Mouse (Mus musculus) heart, adult 2 months (tissue): ENCODE measurements around the gene Acd. TPM values are rescaled to one million over a fixed set of nuclear protein-coding genes. Genes with fewer than 3 reads are reported as not detected.

Experiments
- DNase-seq, 2 experiments: peaks; one replicate each; pipeline ENCODE4 v3.0.0; 2021
- H3K27ac ChIP-seq: fragments of 200-600 bp; 2 replicates; pipeline ENCODE4 v1.8.1; 2022
- H3K27me3 ChIP-seq: fragments of 200-500 bp; 2 replicates; pipeline ENCODE4 v1.6.1; 2012; ENCODE audit warnings: mild to moderate bottlenecking, low read length, inconsistent platforms, mixed read lengths; ENCODE audit not compliant: control insufficient read depth, insufficient read depth
- H3K36me3 ChIP-seq: fragments of 200-500 bp; 2 replicates; pipeline ENCODE4 v1.6.1; 2012; ENCODE audit warnings: low read length, inconsistent platforms; ENCODE audit not compliant: control insufficient read depth, insufficient read depth
- H3K4me1 ChIP-seq: fragments of 200-500 bp; 2 replicates; pipeline ENCODE4 v1.6.1; 2011; ENCODE audit warnings: low read length; ENCODE audit not compliant: control insufficient read depth, insufficient read depth
- H3K4me3 ChIP-seq: fragments of 200-600 bp; 2 replicates; pipeline ENCODE4 v1.8.1; 2022
- H3K79me2 ChIP-seq: fragments of 200-500 bp; replicated peaks from 2 replicates; pipeline ENCODE4 v1.6.1; 2012; ENCODE audit warnings: mild to moderate bottlenecking, inconsistent platforms, low read length, moderate library complexity, mixed read lengths; ENCODE audit not compliant: control insufficient read depth, insufficient read depth
- H3K9ac ChIP-seq: fragments of 200-500 bp; 2 replicates; pipeline ENCODE4 v1.6.1; 2012; ENCODE audit warnings: low read depth, mild to moderate bottlenecking, control low read depth, inconsistent platforms, low read length, mixed read lengths
- CTCF ChIP-seq: fragments of 200-600 bp; IDR thresholded peaks from 2 replicates; pipeline ENCODE4 v1.8.1; 2022; ENCODE audit warnings: antibody characterized with exemption, mild to moderate bottlenecking, moderate library complexity
- EP300 ChIP-seq: fragments of 200-500 bp; IDR thresholded peaks from 2 replicates; pipeline ENCODE4 v1.6.1; 2011; ENCODE audit warnings: low read depth, low read length, control low read depth; ENCODE audit not compliant: insufficient read depth
- POLR2A ChIP-seq: fragments of 200-500 bp; IDR thresholded peaks from 2 replicates; pipeline ENCODE4 v1.6.1; 2011; ENCODE audit warnings: mild to moderate bottlenecking, low read depth, low read length, control low read depth; ENCODE audit not compliant: insufficient read depth
- WGBS: fragments of 180-500 bp; shearing (Covaris S2); methylation state at CpG from one replicate; pipeline ENCODE4 v1.1.7; 2018; 5-methylcytosine and 5-hydroxymethylcytosine counted together
- intact Hi-C: fragments of 180-260 bp; cut with DNase I; formaldehyde crosslinking; loops from one replicate; pipeline ENCODE4 v1.15.1; 2025
- polyA plus RNA-seq: library from polyadenylated mRNA; depleted of rRNA; stranded (reverse); fragments of >200 nt; gene quantifications from 2 replicates; pipeline ENCODE4 v1.2.3, GENCODE M21; 2012
- total RNA-seq, 2 experiments: library from RNA; stranded (reverse); gene quantifications; 2 replicates each; pipeline ENCODE4 v1.2.3; 2021

The Acd gene
- total and polyA plus RNA-seq, 3 experiments: 10.0 to 19.7 (median 11.1) TPM

DNA sequence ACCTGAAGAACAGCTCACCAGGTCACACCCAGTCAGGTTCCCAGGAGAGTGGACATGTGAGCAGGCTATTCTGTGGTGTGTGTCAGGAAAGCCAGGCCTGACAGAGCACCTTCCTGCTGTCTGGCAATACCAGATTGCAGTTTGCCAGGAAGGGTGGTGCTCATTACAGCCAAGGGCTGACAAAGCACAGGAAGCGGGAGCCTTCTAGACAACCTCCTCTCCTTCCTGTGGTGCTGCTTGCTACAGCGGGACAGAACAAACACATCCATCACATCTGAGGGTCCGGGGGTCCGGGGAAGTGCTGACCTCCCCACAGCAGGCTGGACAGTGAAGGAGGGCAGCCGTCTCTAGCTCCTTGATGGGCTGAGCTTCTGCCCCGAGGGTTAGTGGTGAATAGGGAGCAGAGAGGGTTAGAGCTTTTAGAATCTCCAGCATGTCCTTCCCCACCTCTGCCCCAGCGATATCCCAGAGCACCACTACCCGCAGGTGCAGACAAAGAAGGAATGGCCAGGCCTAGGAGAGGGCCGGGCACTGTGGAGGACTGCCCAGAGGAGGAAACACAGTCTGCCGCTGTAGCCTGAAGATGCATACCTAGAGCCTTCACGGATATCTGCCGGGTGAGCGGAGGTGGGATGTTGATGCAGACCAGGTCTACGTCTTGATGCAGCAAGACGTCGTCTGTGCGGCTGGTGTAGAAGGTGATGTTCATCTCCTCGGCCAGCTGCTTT is 26.7 kb upstream of the Acd start:
- Histone ChIP-seq H3K4me1 (peaks cover 6% of the 10 kb centered on the region), H3K27me3 (no peaks in the 10 kb centered on the region), H3K36me3 (no peaks in the 10 kb centered on the region; the same call in 1 of the 2 replicates), H3K4me3 (peak overlapping the region; percentile 48), H3K9ac (peak overlapping the region; percentile 3), H3K27ac (peak overlapping the region; percentile 86), H3K79me2 (no peaks in the 10 kb centered on the region)
- TF ChIP-seq POLR2A (peak; percentile 72), CTCF (no peak), EP300 (peak; percentile 97)
- peak; percentile 60 to 80 for DNase-seq
- 51% methylated on average over 18 of the region's 18 CpGs for WGBS
- intact Hi-C loops: no loop called here

GRCm38 (mm10) chr8:105725726-105726125 is 24.8 kb upstream of the Acd start:
- Histone ChIP-seq H3K27me3 (no peaks in the 10 kb centered on the region), H3K36me3 (no peaks in the 10 kb centered on the region; the same call in 1 of the 2 replicates), H3K9ac (no peak overlapping the region), H3K27ac (no peak overlapping the region), H3K4me1 (peaks cover 6% of the 10 kb centered on the region), H3K79me2 (no peaks in the 10 kb centered on the region), H3K4me3 (no peak overlapping the region)
- TF ChIP-seq CTCF (no peak), EP300 (no peak), POLR2A (no peak)
- intact Hi-C loops: no loop called here
- WGBS: 92% methylated on average over 5 of the region's 5 CpGs
- DNase-seq: no peak

GRCm38 (mm10) chr8:105722861-105723260 is 22.0 kb upstream of the Acd start:
- Histone ChIP-seq H3K9ac (no peak overlapping the region), H3K27me3 (no peaks in the 10 kb centered on the region), H3K4me3 (no peak overlapping the region), H3K36me3 (no peaks in the 10 kb centered on the region; the same call in 1 of the 2 replicates), H3K27ac (no peak overlapping the region), H3K4me1 (peaks cover 5% of the 10 kb centered on the region), H3K79me2 (no peaks in the 10 kb centered on the region)
- no peak for TF ChIP-seq CTCF
- TF ChIP-seq EP300: no peak
- 87% methylated on average over 9 of the region's 9 CpGs for WGBS
- no peak for DNase-seq
- intact Hi-C loops: loop anchor here (2.0 kb wide), 1 partner anchor 18 kb away; no protein-coding TSS in a partner anchor

DNA sequence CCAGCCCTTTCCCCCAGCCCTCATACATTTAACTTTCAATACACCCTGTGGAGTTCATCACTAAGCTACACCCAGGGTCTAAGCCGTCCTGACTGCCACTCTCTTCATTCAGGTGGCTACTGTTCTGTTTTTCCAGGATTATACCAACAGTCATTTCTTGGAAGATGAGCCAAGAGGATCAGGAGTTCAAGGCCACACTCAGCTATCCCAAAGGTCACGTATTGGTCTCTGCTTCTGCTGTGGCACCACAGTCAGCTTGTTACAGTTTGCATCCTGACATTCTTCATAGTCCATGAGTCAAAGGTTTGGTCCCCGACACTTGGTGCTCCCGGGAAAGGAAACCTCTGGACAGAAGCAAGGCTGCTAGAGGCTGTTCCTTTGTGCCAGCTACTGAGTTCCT is 18.7 kb upstream of the Acd start:
- H3K36me3 ChIP-seq: no peaks in the 10 kb centered on the region
- H3K9ac ChIP-seq: no peak overlapping the region
- peak overlapping the region; percentile 23 for H3K27ac ChIP-seq
- no peaks in the 10 kb centered on the region for H3K27me3 ChIP-seq
- intact Hi-C loops: no loop called here
- TF ChIP-seq POLR2A (no peak), CTCF (no peak), EP300 (no peak)
- H3K79me2 ChIP-seq: no peaks in the 10 kb centered on the region
- peaks cover 3% of the 10 kb centered on the region; the same call in 1 of the 2 replicates for H3K4me1 ChIP-seq
- WGBS: 71% methylated on average over 4 of the region's 4 CpGs
- no peak for DNase-seq
- H3K4me3 ChIP-seq: no peak overlapping the region

DNA sequence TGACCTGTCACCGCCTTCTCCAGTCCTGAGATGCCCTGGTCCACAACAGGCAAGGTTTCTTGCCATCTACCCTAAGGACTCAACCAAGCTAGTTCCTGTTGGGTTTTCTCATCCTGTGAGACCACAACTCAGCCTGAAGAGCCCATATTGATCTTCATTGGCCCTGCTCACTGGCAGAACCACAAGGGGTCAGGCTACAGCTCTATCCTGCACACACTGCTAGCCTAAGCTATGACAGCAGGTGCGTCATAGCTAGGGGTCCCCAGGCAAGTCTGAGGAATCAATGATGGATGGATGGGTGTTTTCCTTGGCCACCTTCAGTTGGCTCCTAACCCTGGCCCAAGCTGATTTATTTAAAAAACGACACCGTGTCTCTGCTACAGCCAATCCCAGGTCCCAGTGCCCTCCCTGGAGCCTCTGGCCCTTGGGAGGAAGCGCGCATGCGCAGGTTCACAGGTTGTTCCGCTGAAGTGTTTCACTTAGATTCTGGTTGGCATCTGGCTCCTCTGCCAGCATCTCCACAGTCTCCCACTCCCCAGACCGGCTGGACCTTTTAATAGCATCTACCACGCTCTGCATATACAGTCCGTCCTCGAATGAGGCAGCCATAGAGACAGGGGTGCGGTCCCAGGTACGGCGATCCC is 15.5 kb upstream of the Acd start:
- Histone ChIP-seq H3K9ac (no peak overlapping the region), H3K36me3 (no peaks in the 10 kb centered on the region), H3K79me2 (no peaks in the 10 kb centered on the region), H3K4me1 (peaks cover 3% of the 10 kb centered on the region; the same call in 1 of the 2 replicates), H3K27ac (no peak overlapping the region), H3K4me3 (no peak overlapping the region), H3K27me3 (no peaks in the 10 kb centered on the region)
- WGBS: 94% methylated on average over 15 of the region's 15 CpGs
- intact Hi-C loops: no loop called here
- no peak for TF ChIP-seq EP300
- no peak for TF ChIP-seq POLR2A
- TF ChIP-seq CTCF: no peak
- no peak for DNase-seq

- Histone ChIP-seq H3K36me3 (no peaks in the 10 kb centered on the region), H3K9ac (no peak overlapping the region), H3K4me1 (peaks cover 3% of the 10 kb centered on the region; the same call in 1 of the 2 replicates), H3K27me3 (no peaks in the 10 kb centered on the region), H3K79me2 (no peaks in the 10 kb centered on the region), H3K27ac (peak overlapping the region; percentile 69), H3K4me3 (no peak overlapping the region)
- 37% methylated on average over 6 of the region's 6 CpGs for WGBS
- DNase-seq: peak in 1 of 2 experiments; percentile 33
- TF ChIP-seq POLR2A (no peak), CTCF (no peak), EP300 (no peak)
- intact Hi-C loops: loop anchor here (2.0 kb wide), 2 partner anchors 74 to 112 kb away; partner anchors contain the start of genes Ranbp10 and Tsnaxip1
Observed at GRCm38 (mm10) chr8:105715042-105715441, 14.1 kb upstream of the Acd start.
